Mouse (Mus musculus): ENCODE results near the gene Gm20388.
"Not testable (repeated sequence)": the region's sequence is repeated elsewhere in the genome, so short reads cannot be mapped to it uniquely, and the experiment has no call there.

Gm20388 gene

DNA sequence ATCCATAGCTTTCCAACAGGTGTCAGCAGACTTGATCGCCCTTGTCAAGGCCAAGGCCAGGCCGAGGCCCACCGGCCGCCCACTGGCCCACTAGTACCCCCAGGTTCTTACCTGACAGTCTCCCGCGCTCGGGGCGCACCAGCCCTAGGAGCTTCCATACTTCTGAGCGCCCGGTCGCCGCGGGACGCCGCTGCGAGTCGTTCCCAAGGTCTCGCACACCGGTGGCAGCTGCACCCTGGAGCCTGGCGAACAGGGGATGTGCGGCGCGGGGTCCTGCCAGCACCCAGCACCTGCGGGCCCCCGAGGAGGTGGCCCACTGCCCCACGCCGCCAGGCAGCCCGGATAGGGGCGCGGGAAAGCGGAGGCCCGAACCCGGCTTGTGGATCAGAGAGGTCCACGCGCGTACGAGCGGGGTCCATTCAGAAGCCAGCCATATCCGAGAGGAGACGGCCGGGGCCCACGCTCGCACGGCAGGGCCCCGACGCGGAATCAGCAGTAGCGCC lies 4071.7 kb downstream of the Gm20388 start:
- DNase-seq, result no peak

- peak; percentile 73 to 81 for DNase-seq
These were observed 4072.3 kb downstream of the Gm20388 start, which contains the start of gene Abcb10 for GRCm38 (mm10) chr8:123982826-123983400. Gene Abcb10, minus strand, starts transcription at chr8:123983122.

DNA sequence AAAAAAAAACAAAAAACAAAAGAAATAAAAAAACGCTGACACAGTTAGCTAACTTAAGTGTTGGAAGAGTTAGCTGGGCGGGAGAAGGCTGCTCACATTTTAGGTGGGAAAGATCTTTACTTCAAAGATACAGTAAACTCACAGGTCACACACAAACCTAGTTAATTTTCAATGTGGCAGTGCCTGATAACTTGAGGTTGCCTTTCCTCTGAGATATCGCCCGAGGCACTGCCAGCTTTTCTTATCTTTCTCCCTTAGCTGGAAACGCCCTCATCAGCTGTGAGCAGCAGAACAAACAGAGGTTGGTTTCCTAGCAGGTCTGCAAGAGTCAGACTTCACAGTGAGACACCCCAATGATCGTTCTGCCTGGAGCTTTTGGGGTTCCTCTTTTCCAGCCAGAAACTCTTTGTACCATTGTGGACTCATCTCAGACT lies 4078.0 kb downstream of the Gm20388 start:
- no peak for DNase-seq

DNA sequence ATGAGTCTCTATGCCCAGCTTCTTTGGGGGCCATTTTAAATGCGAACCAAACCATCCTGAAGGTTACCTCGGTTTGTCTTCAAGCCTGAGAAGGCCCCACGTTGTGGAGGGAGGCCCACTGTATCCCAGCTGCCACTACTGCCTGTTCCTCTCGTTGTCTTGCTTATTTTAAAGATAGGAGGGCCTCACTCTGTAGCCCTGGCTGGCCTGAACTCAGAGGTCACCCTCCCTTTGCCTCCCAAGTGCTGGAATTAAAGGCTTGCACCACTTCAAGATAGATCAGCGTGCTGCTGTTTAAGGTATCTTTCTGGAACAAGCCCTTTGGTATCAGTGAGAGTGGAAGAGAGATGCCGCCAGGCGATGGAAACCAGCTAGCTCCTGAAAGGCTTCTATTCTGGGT lies 4078.5 kb downstream of the Gm20388 start:
- no peak for DNase-seq

GRCm38 (mm10) chr8:123990277-123991049 lies 4079.8 kb downstream of the Gm20388 start:
- DNase-seq, result no peak

- peak; percentile 20 to 31 for DNase-seq
These were observed 4081.9 kb downstream of the Gm20388 start for GRCm38 (mm10) chr8:123992587-123992986.

DNA sequence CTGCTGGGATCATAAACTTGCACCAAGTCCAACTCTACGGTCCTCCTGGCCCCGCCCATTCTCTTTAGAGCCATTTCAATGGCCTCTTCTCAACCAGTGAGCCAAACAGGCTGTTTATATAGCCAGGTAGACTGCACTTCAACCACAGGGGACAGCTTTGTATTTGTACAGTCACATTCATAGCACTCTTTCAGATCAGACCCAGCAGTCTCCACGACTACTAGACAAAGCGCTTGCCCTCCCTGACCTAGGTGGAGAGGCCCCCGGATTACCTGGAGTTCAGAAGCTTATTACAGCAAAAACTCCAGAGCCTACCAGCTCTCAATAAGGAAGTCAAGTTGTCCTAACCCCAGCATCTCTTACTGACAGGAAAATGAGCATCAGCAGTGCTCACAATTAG lies 4083.0 kb downstream of the Gm20388 start:
- no peak for DNase-seq

DNA sequence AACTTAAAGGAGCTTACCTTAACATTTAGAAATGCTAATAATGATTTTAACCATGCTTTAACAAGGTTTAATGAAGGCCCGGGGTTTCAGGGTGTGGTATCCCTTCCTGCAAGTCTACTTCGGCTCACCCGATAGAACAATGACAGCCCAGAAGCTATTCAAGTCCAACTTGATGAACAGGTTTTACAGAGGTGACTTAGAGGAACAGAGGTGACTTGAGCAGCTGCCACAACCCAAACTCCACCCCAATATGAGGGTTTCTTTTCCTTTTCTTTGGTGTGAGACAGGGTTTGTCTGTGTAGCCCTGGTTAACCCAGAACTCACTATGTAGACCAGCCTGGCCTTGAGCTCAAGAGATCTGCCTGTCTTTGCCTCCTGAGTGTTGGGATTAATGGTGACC lies 4083.4 kb downstream of the Gm20388 start:
- DNase-seq, result no peak

DNA sequence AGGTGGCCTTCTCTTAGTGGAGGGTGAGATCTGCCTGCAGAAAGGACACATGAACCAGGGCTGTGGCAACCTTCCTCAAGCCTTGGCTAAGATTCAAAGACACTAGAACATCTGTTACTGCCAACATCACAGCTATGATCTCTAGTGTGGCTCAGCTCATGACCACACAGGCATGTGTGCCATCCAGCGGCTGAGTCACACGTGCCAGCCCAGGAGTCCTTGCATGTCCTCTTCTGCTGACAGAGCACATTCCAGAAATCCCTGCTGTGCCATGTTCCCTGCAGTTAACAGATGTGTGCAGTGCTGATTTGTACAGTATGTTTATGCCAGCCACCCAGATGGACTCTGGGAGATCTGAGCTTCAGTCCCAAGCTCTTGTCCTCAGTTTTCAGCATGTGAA lies 4088.9 kb downstream of the Gm20388 start:
- no peak for DNase-seq

DNA sequence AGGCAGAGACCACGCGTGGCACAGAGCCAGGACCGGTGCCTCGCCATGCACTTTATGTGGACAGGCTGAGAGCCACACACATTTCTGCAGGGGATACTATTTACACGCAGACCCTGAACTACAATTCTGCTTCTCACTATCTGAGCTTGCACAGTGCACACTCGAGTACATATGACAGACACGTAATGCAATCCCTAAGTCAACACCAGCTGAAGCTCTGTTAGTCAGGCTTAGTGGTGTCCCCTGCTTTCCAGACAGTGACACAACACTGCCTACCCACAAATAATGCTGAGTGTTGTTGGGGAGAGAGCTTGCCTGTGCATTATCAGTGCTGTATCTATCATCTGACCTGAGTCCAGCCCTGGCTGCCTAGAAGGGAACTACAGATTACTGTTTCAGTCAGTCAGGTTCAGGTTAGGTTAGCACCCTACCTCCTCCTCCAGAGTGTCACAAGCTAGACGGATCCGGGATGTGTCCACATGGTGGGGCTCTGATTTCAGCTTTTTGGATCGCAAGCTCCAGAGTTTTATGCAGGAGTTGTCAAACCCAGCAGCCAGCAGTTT lies 4092.0 kb downstream of the Gm20388 start:
- DNase-seq, result no peak

DNA sequence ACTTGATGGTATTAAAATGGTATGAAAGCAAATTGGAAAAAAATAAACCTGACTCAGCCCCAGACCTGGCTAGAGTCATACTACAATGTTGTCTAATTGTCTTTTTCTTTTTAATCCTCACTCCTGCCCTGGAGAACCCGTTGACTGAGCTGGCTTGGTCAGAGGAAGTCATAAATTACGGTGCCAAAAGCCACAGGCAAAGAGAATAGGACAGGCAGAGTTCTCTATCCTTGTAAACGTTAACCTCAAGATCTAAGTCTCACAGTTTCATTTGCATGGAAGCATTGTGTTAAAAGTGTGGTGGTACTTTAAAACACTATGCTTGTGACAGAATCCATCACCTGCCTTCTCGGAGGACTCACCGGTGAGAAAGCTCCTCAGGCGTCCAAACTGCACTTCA lies 4097.2 kb downstream of the Gm20388 start:
- no peak for DNase-seq

GRCm38 (mm10) chr8:124011580-124011979 lies 4100.9 kb downstream of the Gm20388 start:
- no peak for DNase-seq

GRCm38 (mm10) chr8:124011989-124012586 lies 4101.4 kb downstream of the Gm20388 start:
- DNase-seq, result no peak

DNA sequence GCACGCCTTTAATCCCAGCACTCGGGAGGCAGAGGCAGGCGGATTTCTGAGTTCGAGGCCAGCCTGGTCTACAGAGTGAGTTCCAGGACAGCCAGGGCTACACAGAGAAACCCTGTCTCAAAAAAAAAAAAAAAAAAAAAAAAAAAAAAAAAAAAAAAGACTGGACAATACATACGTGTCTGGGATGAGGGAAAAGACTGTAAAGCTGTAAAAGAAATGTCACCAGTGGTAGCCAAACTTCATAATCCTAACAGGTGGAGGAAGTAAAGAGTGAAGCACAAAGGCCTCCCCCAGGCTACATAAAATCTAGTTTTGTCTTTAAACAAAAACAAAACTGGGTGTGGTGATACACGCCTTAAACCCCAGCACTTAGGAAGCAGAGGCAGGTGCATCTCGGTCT lies 4103.7 kb downstream of the Gm20388 start:
- DNase-seq, result not testable (repeated sequence)

GRCm38 (mm10) chr8:124014751-124015150 lies 4104.1 kb downstream of the Gm20388 start:
- DNase-seq, result no peak

GRCm38 (mm10) chr8:124019782-124020181 lies 4109.1 kb downstream of the Gm20388 start:
- DNase-seq, result peak; percentile 32 to 38

- DNase-seq, result peak; percentile 69 to 75
These were observed 4110.0 kb downstream of the Gm20388 start for GRCm38 (mm10) chr8:124020439-124021236.

DNA sequence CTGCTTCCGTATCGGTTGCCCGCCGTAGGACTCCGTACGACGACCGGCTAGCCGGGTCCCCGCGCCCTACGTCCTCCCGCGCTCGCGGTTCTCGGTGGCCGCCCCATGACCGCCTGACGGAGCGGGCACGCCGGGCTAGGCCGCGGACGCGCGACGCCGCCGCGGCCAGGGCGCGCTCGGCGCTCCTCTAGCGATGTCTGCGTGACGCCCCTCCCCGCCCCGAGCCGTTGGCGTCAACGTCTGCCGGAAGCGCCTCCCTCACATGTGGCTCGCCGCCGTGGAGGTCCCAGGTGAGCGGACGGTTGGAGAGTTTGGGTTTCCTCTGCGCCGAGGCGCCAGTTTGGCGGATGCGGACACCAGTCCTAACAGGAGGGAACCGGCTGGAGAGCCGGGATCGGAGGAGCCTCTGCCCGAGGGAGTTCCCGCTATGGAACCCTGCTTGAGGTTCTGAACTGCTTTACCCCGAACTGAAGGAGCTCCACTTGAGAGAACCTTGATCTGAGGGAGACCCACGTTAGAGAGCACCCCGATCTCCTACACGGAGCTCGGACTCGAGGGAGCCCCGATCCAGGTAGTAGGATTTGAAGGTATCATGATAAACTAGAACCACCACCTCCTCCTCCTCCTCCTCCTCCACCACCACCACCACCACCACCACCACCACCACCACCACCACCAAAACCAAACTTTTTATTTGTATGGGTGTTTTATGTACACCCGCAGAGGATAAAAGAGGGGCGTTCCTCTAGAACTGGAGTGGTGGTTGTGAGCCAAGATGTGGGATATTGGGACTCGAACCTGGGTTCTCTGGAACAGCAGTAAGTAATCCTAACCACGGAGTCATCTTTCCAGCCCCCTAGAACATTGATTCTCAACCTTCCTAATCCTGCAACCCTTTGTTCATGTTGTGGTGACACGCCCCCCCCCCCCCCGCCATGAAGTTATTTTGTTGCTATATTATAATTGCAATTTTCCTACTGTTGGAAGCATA lies 4110.9 kb downstream of the Gm20388 start, which contains the start of the genes Taf5l and Urb2:
Gene Taf5l, minus strand, starts transcription at position 161 of the 991 bp plus-strand sequence.
Gene Urb2, plus strand, starts transcription at position 272 of the 991 bp plus-strand sequence.
- DNase-seq, result peak; percentile 96

- not testable (repeated sequence) for DNase-seq
These were observed 4115.6 kb downstream of the Gm20388 start for GRCm38 (mm10) chr8:124026265-124026664.

- DNase-seq, result no peak
These were observed 4117.2 kb downstream of the Gm20388 start for GRCm38 (mm10) chr8:124027831-124028230.

GRCm38 (mm10) chr8:124033400-124033799 lies 4122.8 kb downstream of the Gm20388 start:
- DNase-seq, result peak in 1 of 2 experiments; percentile 10

Data from B cell, adult 2 months (primary cell).